Mouse (Mus musculus) ES-E14 (cell line): Measurements from ENCODE around the gene Herpud2.

ENCODE experiments used
- CHD2 ChIP-seq: IDR thresholded peaks from 2 replicates; pipeline ENCODE4 v1.6.1; 2014; ENCODE audit warnings: mild to moderate bottlenecking, low read depth, low read length, inconsistent platforms
- HCFC1 ChIP-seq: IDR thresholded peaks from 2 replicates; pipeline ENCODE4 v1.6.1; 2012; ENCODE audit warnings: low read length, inconsistent platforms, borderline replicate concordance; ENCODE audit not compliant: insufficient read depth
- MAFK ChIP-seq: IDR thresholded peaks from 2 replicates; pipeline ENCODE4 v1.6.1; 2014; ENCODE audit warnings: mild to moderate bottlenecking, low read depth, low read length, inconsistent platforms; ENCODE audit not compliant: insufficient read depth
- ZC3H11A ChIP-seq: IDR thresholded peaks from 2 replicates; pipeline ENCODE4 v1.6.1; 2012; ENCODE audit warnings: low read depth, mild to moderate bottlenecking, inconsistent platforms, low read length, borderline replicate concordance
- ZNF384 ChIP-seq: IDR thresholded peaks from 2 replicates; pipeline ENCODE4 v1.6.1; 2012; ENCODE audit warnings: low read depth, low read length, inconsistent platforms

- TF ChIP-seq ZC3H11A (no peak), MAFK (no peak), CHD2 (no peak), ZNF384 (no peak), HCFC1 (no peak)
These were observed 26.4 kb upstream of the Herpud2 start for GRCm38 (mm10) chr9:25178066-25178465.
